Mouse (Mus musculus): Measurements from ENCODE around the gene Gm13023.
"Not testable (repeated sequence)": the region's sequence is repeated elsewhere in the genome, so short reads cannot be mapped to it uniquely, and the experiment has no call there.

Gene Gm13023

GRCm38 (mm10) chr4:143789052-143789451 is at the start of gene Gm13023:
Gene Gm13023 (plus strand): TSS chr4:143789352.
- DNase-seq (ENCODE audit: low read depth, low spot score), result not testable (repeated sequence)

GRCm38 (mm10) chr4:143815993-143816392 is 26.8 kb downstream of the Gm13023 start, which contains the start of gene Gm13084:
Gene Gm13084 (minus strand): TSS chr4:143816093.
- DNase-seq (ENCODE audit: low read depth, low spot score), result no peak
